Mouse (Mus musculus) stomach, embryonic 15.5 days (tissue): ENCODE data around the gene Hoxa9. TPM values are rescaled to one million over a fixed set of nuclear protein-coding genes. Genes with fewer than 3 reads are reported as not detected.

Source experiments
- ATAC-seq: fragments of 200-750 bp; cut with Nextera tagmentation; 2 replicates; pipeline ENCODE4 v1.8.0; 2017; ENCODE audit warnings: low read depth, moderate number of reproducible peaks, moderate TSS enrichment; ENCODE audit not compliant: insufficient read depth, low FRiP score
- H3K27ac ChIP-seq: fragments of 300-500 bp; sonication (generic); 2 replicates; pipeline ENCODE4 v1.5.1; 2015; ENCODE audit warnings: mild to moderate bottlenecking, inconsistent platforms
- H3K27me3 ChIP-seq: fragments of 300-500 bp; sonication (generic); replicated peaks from 2 replicates; pipeline ENCODE4 v1.6.1; 2015; ENCODE audit warnings: inconsistent platforms
- H3K36me3 ChIP-seq: fragments of 300-500 bp; sonication (generic); 2 replicates; pipeline ENCODE4 v1.6.1; 2015; ENCODE audit warnings: inconsistent platforms
- H3K4me1 ChIP-seq: fragments of 300-500 bp; sonication (generic); 2 replicates; pipeline ENCODE4 v1.6.1; 2015; ENCODE audit warnings: inconsistent platforms
- H3K4me2 ChIP-seq: fragments of 300-500 bp; sonication (generic); 2 replicates; pipeline ENCODE4 v1.6.1; 2015; ENCODE audit warnings: mild to moderate bottlenecking, inconsistent platforms
- H3K4me3 ChIP-seq: fragments of 300-500 bp; sonication (generic); replicated peaks from 2 replicates; pipeline ENCODE4 v1.5.1; 2015; ENCODE audit warnings: inconsistent platforms
- H3K9ac ChIP-seq: fragments of 300-500 bp; sonication (generic); 2 replicates; pipeline ENCODE4 v1.6.1; 2015; ENCODE audit warnings: inconsistent platforms
- H3K9me3 ChIP-seq: fragments of 300-500 bp; sonication (generic); 2 replicates; pipeline ENCODE4 v1.6.1; 2016; ENCODE audit warnings: inconsistent platforms
- WGBS: fragments of 180-500 bp; shearing (Covaris S2); methylation state at CpG from one replicate; pipeline ENCODE4 v1.1.7; 2015; 5-methylcytosine and 5-hydroxymethylcytosine counted together
- polyA plus RNA-seq: library from polyadenylated mRNA; unstranded; fragments of >200 nt; fragmentation: Nextera tagmentation; extraction: Ambion mirVana; gene quantifications from 2 replicates; pipeline ENCODE4 v1.2.1, GENCODE M21; 2015

The Hoxa9 gene
- polyA plus RNA-seq, 1 experiment from 2014 or later: 1.9 TPM

GRCm38 (mm10) chr6:52259081-52259790 is 28.3 kb upstream of the Hoxa9 start:
- no peak for ATAC-seq
- WGBS: under 1% methylated on average over 24 of the region's 25 CpGs
- H3K27ac ChIP-seq: no peak overlapping the region
- no peaks in the 10 kb centered on the region for H3K9me3 ChIP-seq
- no peak overlapping the region for H3K9ac ChIP-seq
- no peak overlapping the region for H3K4me2 ChIP-seq
- H3K4me1 ChIP-seq: peaks cover 12% of the 10 kb centered on the region
- H3K4me3 ChIP-seq: no peak overlapping the region
- no peaks in the 10 kb centered on the region for H3K36me3 ChIP-seq
- H3K27me3 ChIP-seq: peaks cover 78% of the 10 kb centered on the region

GRCm38 (mm10) chr6:52256956-52257355 is 26.1 kb upstream of the Hoxa9 start:
- H3K4me1 ChIP-seq: peaks cover 17% of the 10 kb centered on the region
- ATAC-seq: no peak
- H3K9ac ChIP-seq: no peak overlapping the region
- no peak overlapping the region for H3K4me2 ChIP-seq
- no peak overlapping the region for H3K4me3 ChIP-seq
- peaks cover 78% of the 10 kb centered on the region for H3K27me3 ChIP-seq
- H3K27ac ChIP-seq: no peak overlapping the region
- no peaks in the 10 kb centered on the region for H3K9me3 ChIP-seq
- H3K36me3 ChIP-seq: no peaks in the 10 kb centered on the region
- WGBS: 0% methylated on average over 6 of the region's 6 CpGs

- Histone ChIP-seq H3K27me3 (peaks cover 82% of the 10 kb centered on the region), H3K4me3 (no peak overlapping the region), H3K4me1 (peaks cover 4% of the 10 kb centered on the region; the same call in 1 of the 2 replicates), H3K9me3 (no peaks in the 10 kb centered on the region), H3K4me2 (peak overlapping the region; percentile 11; the same call in 1 of the 2 replicates), H3K27ac (no peak overlapping the region), H3K36me3 (no peaks in the 10 kb centered on the region), H3K9ac (no peak overlapping the region)
- no peak for ATAC-seq
- WGBS: 1% methylated on average over 59 of the region's 59 CpGs
Measured at GRCm38 (mm10) chr6:52253511-52254500, 22.9 kb upstream of the Hoxa9 start.

- Histone ChIP-seq H3K36me3 (no peaks in the 10 kb centered on the region), H3K4me3 (no peak overlapping the region), H3K27ac (no peak overlapping the region), H3K27me3 (peaks cover 82% of the 10 kb centered on the region), H3K9me3 (no peaks in the 10 kb centered on the region), H3K4me2 (no peak overlapping the region), H3K9ac (no peak overlapping the region), H3K4me1 (peaks cover 4% of the 10 kb centered on the region; the same call in 1 of the 2 replicates)
- no peak for ATAC-seq
- 1% methylated on average over 35 of the region's 35 CpGs for WGBS
Measured at GRCm38 (mm10) chr6:52252775-52253376, 22.0 kb upstream of the Hoxa9 start.

GRCm38 (mm10) chr6:52252016-52252774 is 21.3 kb upstream of the Hoxa9 start:
- Histone ChIP-seq H3K4me2 (no peak overlapping the region), H3K36me3 (no peaks in the 10 kb centered on the region), H3K9me3 (no peaks in the 10 kb centered on the region), H3K9ac (no peak overlapping the region), H3K27ac (no peak overlapping the region), H3K4me3 (no peak overlapping the region), H3K27me3 (peaks cover 86% of the 10 kb centered on the region), H3K4me1 (peaks cover 4% of the 10 kb centered on the region; the same call in 1 of the 2 replicates)
- 5% methylated on average over 24 of the region's 24 CpGs for whole genome bisulfite sequencing
- no peak for ATAC-seq

- ATAC-seq: no peak
- Histone ChIP-seq H3K4me2 (no peak overlapping the region), H3K27me3 (peaks cover 89% of the 10 kb centered on the region), H3K36me3 (no peaks in the 10 kb centered on the region), H3K4me3 (no peak overlapping the region), H3K9ac (no peak overlapping the region), H3K9me3 (no peaks in the 10 kb centered on the region), H3K4me1 (peaks cover 6% of the 10 kb centered on the region; the same call in 1 of the 2 replicates), H3K27ac (no peak overlapping the region)
- 11% methylated on average over 7 of the region's 7 CpGs for WGBS
Measured at GRCm38 (mm10) chr6:52251177-52251879, 20.4 kb upstream of the Hoxa9 start.

- H3K9me3 ChIP-seq: no peaks in the 10 kb centered on the region
- H3K4me2 ChIP-seq: no peak overlapping the region
- peaks cover 93% of the 10 kb centered on the region for H3K27me3 ChIP-seq
- no peak for ATAC-seq
- no peak overlapping the region for H3K9ac ChIP-seq
- no peak overlapping the region for H3K27ac ChIP-seq
- peaks cover 16% of the 10 kb centered on the region for H3K4me1 ChIP-seq
- WGBS: 6% methylated on average over 4 of the region's 4 CpGs
- no peaks in the 10 kb centered on the region for H3K36me3 ChIP-seq
- H3K4me3 ChIP-seq: no peak overlapping the region
Measured at GRCm38 (mm10) chr6:52249826-52250225, 18.9 kb upstream of the Hoxa9 start.

GRCm38 (mm10) chr6:52249415-52249738 is 18.5 kb upstream of the Hoxa9 start:
- ATAC-seq: no peak
- Histone ChIP-seq H3K27ac (no peak overlapping the region), H3K4me1 (peaks cover 16% of the 10 kb centered on the region), H3K4me2 (no peak overlapping the region), H3K9me3 (no peaks in the 10 kb centered on the region), H3K36me3 (no peaks in the 10 kb centered on the region), H3K4me3 (no peak overlapping the region), H3K9ac (no peak overlapping the region), H3K27me3 (peaks cover 96% of the 10 kb centered on the region)
- 1% methylated on average over 16 of the region's 16 CpGs for WGBS

- WGBS: 3% methylated on average over 27 of the region's 27 CpGs
- H3K4me1 ChIP-seq: peaks cover 16% of the 10 kb centered on the region
- no peaks in the 10 kb centered on the region for H3K9me3 ChIP-seq
- H3K36me3 ChIP-seq: no peaks in the 10 kb centered on the region
- H3K4me2 ChIP-seq: no peak overlapping the region
- no peak for ATAC-seq
- H3K4me3 ChIP-seq: no peak overlapping the region
- no peak overlapping the region for H3K27ac ChIP-seq
- peaks cover 96% of the 10 kb centered on the region for H3K27me3 ChIP-seq
- H3K9ac ChIP-seq: no peak overlapping the region
Measured at GRCm38 (mm10) chr6:52248638-52249414, 17.9 kb upstream of the Hoxa9 start.

- Histone ChIP-seq H3K36me3 (no peaks in the 10 kb centered on the region), H3K9me3 (no peaks in the 10 kb centered on the region), H3K27me3 (peaks cover 97% of the 10 kb centered on the region), H3K4me2 (no peak overlapping the region), H3K9ac (no peak overlapping the region), H3K27ac (no peak overlapping the region), H3K4me1 (peaks cover 12% of the 10 kb centered on the region), H3K4me3 (no peak overlapping the region)
- ATAC-seq: no peak
- 1% methylated on average over 23 of the region's 23 CpGs for WGBS
Measured at GRCm38 (mm10) chr6:52247766-52248637, 17.1 kb upstream of the Hoxa9 start.
